Mouse (Mus musculus): ENCODE measurements around the gene Ddx6. TPM values are rescaled to one million over a fixed set of nuclear protein-coding genes. Genes with fewer than 3 reads are reported as not detected.
A peak's percentile ranks its signal among the peaks of the same experiment; 100 is the strongest.

Gene Ddx6
- polyA plus RNA-seq, 1 experiment from 2014 or later, result 9.8 TPM

DNA sequence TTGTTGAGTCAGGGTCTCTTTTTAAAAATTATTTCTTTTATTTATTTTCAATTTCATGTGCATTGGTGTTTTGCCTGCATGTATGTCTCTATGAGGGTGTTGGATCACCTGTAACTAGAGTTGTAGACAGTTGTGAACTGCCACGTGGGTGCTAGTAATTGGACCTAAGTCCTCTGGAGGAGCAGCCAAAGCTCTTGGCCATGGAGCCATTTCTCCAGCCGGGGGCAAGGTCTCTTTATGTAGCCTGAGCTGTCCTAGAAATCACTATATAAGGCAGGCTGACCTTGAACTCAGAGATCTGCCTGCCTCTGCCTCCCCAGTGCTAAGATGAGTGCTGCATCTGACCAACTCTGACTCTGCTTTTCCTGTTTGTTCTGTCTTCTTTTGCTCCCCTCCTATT, 39.5 kb downstream of the Ddx6 start:
- H3K27me3 ChIP-seq (replicated peaks), result no peaks in the 10 kb centered on the region
- no peak overlapping the region for H3K4me2 ChIP-seq
- no peak overlapping the region for H3K9ac ChIP-seq
- 78% methylated on average over 2 of the region's 2 CpGs for WGBS
- peaks cover 20% of the 10 kb centered on the region for H3K36me3 ChIP-seq
- no peak overlapping the region for H3K4me3 ChIP-seq
- ATAC-seq (ENCODE audit: extremely low read depth, insufficient number of reproducible peaks, low FRiP score, low TSS enrichment), result no peak
- H3K27ac ChIP-seq (replicated peaks), result no peak overlapping the region
- H3K4me1 ChIP-seq, result peaks cover 9% of the 10 kb centered on the region; the same call in 1 of the 2 replicates
- H3K9me3 ChIP-seq, result no peaks in the 10 kb centered on the region

- 72% methylated on average over 5 of the region's 5 CpGs for WGBS
Observed at GRCm38 (mm10) chr9:44645481-44645880, 40.8 kb downstream of the Ddx6 start.

GRCm38 (mm10) chr9:44645924-44646323, 41.2 kb downstream of the Ddx6 start:
- Histone ChIP-seq H3K27ac (replicated peaks) (no peak overlapping the region), H3K4me3 (no peak overlapping the region), H3K36me3 (peaks cover 3% of the 10 kb centered on the region), H3K4me2 (no peak overlapping the region), H3K9ac (peak overlapping the region; percentile 28; the same call in 1 of the 2 replicates), H3K27me3 (replicated peaks) (no peaks in the 10 kb centered on the region), H3K9me3 (no peaks in the 10 kb centered on the region), H3K4me1 (peaks cover 9% of the 10 kb centered on the region; the same call in 1 of the 2 replicates)
- no peak for ATAC-seq (ENCODE audit: extremely low read depth, insufficient number of reproducible peaks, low FRiP score, low TSS enrichment)
- 47% methylated on average over 15 of the region's 15 CpGs for WGBS

More at GRCm38 (mm10) chr9:44645481-44645880, 40.8 kb downstream of the Ddx6 start:
- Histone ChIP-seq H3K9ac (0 out of 2 replicates have a peak overlapping the region, but pooled peaks have one; percentile 28), H3K4me1 (peaks cover 9% of the 10 kb centered on the region; the same call in 1 of the 2 replicates), H3K27me3 (replicated peaks) (no peaks in the 10 kb centered on the region), H3K4me3 (no peak overlapping the region), H3K36me3 (peaks cover 7% of the 10 kb centered on the region), H3K27ac (replicated peaks) (no peak overlapping the region), H3K9me3 (no peaks in the 10 kb centered on the region), H3K4me2 (no peak overlapping the region)
- ATAC-seq (ENCODE audit: extremely low read depth, insufficient number of reproducible peaks, low FRiP score, low TSS enrichment), result no peak

DNA sequence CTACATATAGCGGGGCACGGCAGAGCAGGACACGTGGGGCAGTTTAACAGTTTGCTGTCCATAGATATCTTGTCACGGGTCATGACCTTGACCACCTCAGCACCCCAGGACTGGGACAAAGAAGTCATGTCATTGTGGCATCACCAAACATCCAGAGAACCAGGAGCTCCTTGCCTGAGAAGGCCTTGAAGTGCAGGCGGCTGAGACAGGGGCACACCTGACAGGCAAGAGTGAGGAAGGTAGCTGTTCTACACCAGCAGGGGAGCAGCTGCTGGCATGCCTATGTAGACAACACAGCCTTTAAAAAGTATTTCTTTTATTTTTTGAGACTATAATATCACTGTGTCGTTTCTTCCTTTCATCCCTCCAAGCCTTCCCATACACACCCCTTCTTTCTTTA, 41.7 kb downstream of the Ddx6 start:
- no peak overlapping the region; the same call in 1 of the 2 replicates for H3K9ac ChIP-seq
- H3K9me3 ChIP-seq, result no peaks in the 10 kb centered on the region
- no peaks in the 10 kb centered on the region for H3K27me3 ChIP-seq (replicated peaks)
- H3K36me3 ChIP-seq, result no peaks in the 10 kb centered on the region
- H3K4me2 ChIP-seq, result no peak overlapping the region
- H3K27ac ChIP-seq (replicated peaks), result no peak overlapping the region
- H3K4me1 ChIP-seq, result peaks cover 9% of the 10 kb centered on the region; the same call in 1 of the 2 replicates
- 71% methylated on average over 6 of the region's 6 CpGs for WGBS
- ATAC-seq (ENCODE audit: extremely low read depth, insufficient number of reproducible peaks, low FRiP score, low TSS enrichment), result no peak
- H3K4me3 ChIP-seq, result no peak overlapping the region

DNA sequence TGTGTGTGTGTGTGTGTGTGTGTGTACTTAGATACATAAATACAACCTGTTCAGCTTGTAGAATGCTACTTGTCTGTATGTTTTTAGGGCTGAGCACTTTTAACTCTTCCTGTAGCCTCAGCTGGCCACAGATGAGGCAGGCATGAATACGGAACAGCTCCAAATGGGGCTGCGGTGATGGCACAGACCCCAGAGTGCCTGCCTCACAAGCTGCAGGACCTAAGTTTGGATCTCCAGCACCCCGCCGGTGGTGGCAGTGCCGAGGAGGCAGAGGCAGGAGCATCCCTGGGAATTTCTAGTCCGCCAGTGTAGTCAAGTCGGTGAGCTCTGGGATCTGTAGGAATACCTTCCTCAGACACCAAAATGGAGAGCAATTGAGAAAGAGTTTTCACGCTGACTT, 42.3 kb downstream of the Ddx6 start:
- H3K9ac ChIP-seq, result no peak overlapping the region
- ATAC-seq (ENCODE audit: extremely low read depth, insufficient number of reproducible peaks, low FRiP score, low TSS enrichment), result no peak
- WGBS, result 91% methylated on average over 8 of the region's 8 CpGs
- no peaks in the 10 kb centered on the region for H3K9me3 ChIP-seq
- no peaks in the 10 kb centered on the region for H3K27me3 ChIP-seq (replicated peaks)
- no peak overlapping the region for H3K27ac ChIP-seq (replicated peaks)
- no peak overlapping the region for H3K4me3 ChIP-seq
- peaks cover 9% of the 10 kb centered on the region; the same call in 1 of the 2 replicates for H3K4me1 ChIP-seq
- H3K4me2 ChIP-seq, result no peak overlapping the region
- no peaks in the 10 kb centered on the region for H3K36me3 ChIP-seq

DNA sequence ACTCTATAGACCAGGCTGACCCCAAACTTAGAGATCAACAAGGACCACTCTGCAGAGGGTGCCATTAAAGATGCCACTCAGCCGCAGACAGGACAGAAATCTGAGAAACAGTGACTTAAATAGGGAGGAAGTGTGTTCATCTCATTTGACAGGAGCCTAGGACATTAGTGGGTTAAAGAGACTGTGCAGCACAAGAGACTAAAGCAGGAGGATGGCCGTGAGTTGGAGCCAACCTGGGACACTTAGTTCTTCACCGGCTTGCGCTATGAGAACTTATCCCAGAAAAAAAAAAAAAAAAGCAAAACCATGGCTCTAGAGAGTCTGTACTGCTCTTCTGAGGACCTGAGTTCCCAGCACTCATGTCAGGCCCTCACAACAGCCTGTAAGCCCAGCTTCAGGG, 43.0 kb downstream of the Ddx6 start:
- no peak overlapping the region for H3K9ac ChIP-seq
- 77% methylated on average over 4 of the region's 4 CpGs for whole genome bisulfite sequencing
- no peaks in the 10 kb centered on the region for H3K9me3 ChIP-seq
- peaks cover 9% of the 10 kb centered on the region; the same call in 1 of the 2 replicates for H3K4me1 ChIP-seq
- no peak for ATAC-seq (ENCODE audit: extremely low read depth, insufficient number of reproducible peaks, low FRiP score, low TSS enrichment)
- no peak overlapping the region for H3K4me3 ChIP-seq
- no peaks in the 10 kb centered on the region for H3K27me3 ChIP-seq (replicated peaks)
- H3K27ac ChIP-seq (replicated peaks), result no peak overlapping the region
- H3K4me2 ChIP-seq, result no peak overlapping the region
- H3K36me3 ChIP-seq, result no peaks in the 10 kb centered on the region

DNA sequence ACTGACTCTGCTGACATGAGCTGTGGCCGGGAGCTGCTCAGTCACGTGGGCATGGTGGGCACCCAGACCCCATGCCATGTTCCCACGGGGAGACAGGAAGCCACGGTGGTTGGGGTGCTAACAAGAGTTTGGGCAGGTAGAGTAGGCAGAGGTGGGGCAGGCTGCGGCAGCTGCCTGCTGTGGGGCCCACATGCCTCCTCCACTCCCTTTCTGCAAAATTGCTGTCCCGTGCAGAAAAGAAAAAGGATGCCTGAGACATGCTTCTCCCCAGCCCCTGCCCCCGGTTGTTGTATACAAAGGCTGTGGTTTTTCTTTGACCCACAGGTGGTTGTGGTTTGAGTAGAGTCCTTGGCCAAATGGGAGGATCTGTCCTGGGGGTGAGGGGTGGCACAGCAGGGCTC, 44.2 kb downstream of the Ddx6 start:
- WGBS, result 68% methylated on average over 7 of the region's 7 CpGs
- ATAC-seq (ENCODE audit: extremely low read depth, insufficient number of reproducible peaks, low FRiP score, low TSS enrichment), result no peak

DNA sequence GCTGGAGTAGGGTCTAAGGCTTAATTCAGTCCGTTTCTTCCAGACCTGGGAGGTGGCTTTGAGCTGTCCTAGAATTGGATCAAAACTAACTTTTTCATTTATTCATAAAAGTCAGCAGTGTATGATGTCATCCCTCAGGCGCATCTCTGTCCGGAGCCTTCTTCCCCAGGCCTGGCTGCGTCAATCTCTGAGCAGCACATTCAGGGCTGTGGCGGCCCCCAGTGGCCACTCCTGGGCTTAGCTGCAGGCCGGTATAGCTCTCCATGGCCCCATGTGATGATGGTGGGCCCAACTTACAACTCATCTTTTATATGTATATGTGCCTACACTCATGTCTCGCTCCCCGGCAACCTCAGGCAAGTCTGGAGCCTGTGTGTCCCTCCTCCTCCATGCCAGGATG, 47.3 kb downstream of the Ddx6 start:
- WGBS, result 7% methylated on average over 8 of the region's 8 CpGs
- ATAC-seq (ENCODE audit: extremely low read depth, insufficient number of reproducible peaks, low FRiP score, low TSS enrichment), result no peak

More for the DNA sequence above, 44.2 kb downstream of the Ddx6 start:
- H3K4me1 ChIP-seq, result peaks cover 9% of the 10 kb centered on the region; the same call in 1 of the 2 replicates
- H3K9ac ChIP-seq, result no peak overlapping the region
- H3K27me3 ChIP-seq (replicated peaks), result no peaks in the 10 kb centered on the region
- no peaks in the 10 kb centered on the region for H3K9me3 ChIP-seq
- no peak overlapping the region for H3K4me3 ChIP-seq
- no peak overlapping the region for H3K27ac ChIP-seq (replicated peaks)
- no peaks in the 10 kb centered on the region for H3K36me3 ChIP-seq
- no peak overlapping the region for H3K4me2 ChIP-seq

GRCm38 (mm10) chr9:44653896-44654295, 49.2 kb downstream of the Ddx6 start:
- Histone ChIP-seq H3K27ac (replicated peaks) (no peak overlapping the region), H3K9ac (no peak overlapping the region), H3K27me3 (replicated peaks) (no peaks in the 10 kb centered on the region), H3K4me3 (no peak overlapping the region), H3K36me3 (no peaks in the 10 kb centered on the region), H3K4me1 (peaks cover 5% of the 10 kb centered on the region), H3K4me2 (no peak overlapping the region), H3K9me3 (no peaks in the 10 kb centered on the region)
- 59% methylated on average over 4 of the region's 4 CpGs for WGBS
- ATAC-seq (ENCODE audit: extremely low read depth, insufficient number of reproducible peaks, low FRiP score, low TSS enrichment), result no peak

More for the DNA sequence above, 47.3 kb downstream of the Ddx6 start:
- Histone ChIP-seq H3K4me2 (no peak overlapping the region), H3K27ac (replicated peaks) (no peak overlapping the region), H3K4me3 (no peak overlapping the region), H3K4me1 (peaks cover 5% of the 10 kb centered on the region), H3K27me3 (replicated peaks) (no peaks in the 10 kb centered on the region), H3K9me3 (no peaks in the 10 kb centered on the region), H3K36me3 (no peaks in the 10 kb centered on the region), H3K9ac (no peak overlapping the region)

DNA sequence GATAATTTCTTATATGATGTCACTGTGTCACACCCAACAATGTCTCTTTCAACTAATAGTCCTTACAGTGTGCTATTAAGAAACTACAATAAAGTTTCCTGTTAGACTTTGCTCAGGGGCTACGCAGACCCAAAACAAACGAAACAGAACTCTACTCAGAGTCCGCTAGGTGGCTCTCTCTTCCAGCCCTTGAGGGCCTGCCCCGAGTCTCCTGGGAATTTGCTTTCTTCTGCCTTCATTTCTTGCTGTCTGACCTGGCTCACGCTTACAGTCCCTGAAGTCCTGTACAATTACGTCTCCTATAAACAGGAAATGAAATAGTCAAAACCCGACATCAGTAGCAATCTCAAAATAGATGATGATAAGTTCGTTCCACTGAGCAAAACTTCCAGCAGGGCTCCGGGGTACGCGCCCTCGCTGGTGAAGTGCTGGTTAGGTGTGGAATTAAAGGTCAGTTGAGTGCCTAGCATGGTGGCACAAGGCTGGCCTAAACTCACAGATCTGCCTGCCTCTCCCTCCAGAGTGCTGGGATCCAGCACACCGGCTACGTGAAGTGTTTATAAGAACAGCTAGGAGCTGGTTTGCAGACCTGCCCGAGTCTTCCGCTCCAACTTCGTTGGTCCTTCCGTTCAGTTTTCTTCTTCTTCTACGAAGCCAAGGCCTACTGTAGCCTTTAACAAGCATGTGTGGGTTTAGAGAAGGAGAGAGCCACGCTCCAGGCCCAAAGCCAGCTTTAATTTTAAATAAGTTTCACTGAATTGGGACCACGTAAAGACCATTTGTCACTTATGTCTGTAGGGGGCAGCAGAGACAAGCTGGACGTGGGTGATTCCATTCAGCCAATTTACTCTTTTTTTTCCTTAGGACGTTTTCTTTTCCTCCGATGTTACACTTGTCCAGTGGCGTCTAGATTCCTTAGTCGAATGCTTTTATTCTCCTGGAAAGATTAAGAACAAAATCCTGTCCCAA, 50.7 kb downstream of the Ddx6 start:
- no peak for ATAC-seq (ENCODE audit: extremely low read depth, insufficient number of reproducible peaks, low FRiP score, low TSS enrichment)
- 21% methylated on average over 26 of the region's 26 CpGs for WGBS
- Histone ChIP-seq H3K4me1 (peaks cover 5% of the 10 kb centered on the region), H3K9me3 (no peaks in the 10 kb centered on the region), H3K27ac (replicated peaks) (no peak overlapping the region), H3K27me3 (replicated peaks) (no peaks in the 10 kb centered on the region), H3K4me2 (peak overlapping the region; percentile 80), H3K4me3 (peak overlapping the region; percentile 44), H3K36me3 (no peaks in the 10 kb centered on the region), H3K9ac (peak overlapping the region; percentile 75)

GRCm38 (mm10) chr9:44663706-44664105, 59.0 kb downstream of the Ddx6 start:
- no peak for ATAC-seq (ENCODE audit: extremely low read depth, insufficient number of reproducible peaks, low FRiP score, low TSS enrichment)
- Histone ChIP-seq H3K9ac (no peak overlapping the region), H3K4me1 (no peaks in the 10 kb centered on the region), H3K4me2 (no peak overlapping the region), H3K36me3 (no peaks in the 10 kb centered on the region), H3K27me3 (replicated peaks) (no peaks in the 10 kb centered on the region), H3K9me3 (no peaks in the 10 kb centered on the region), H3K27ac (replicated peaks) (no peak overlapping the region), H3K4me3 (no peak overlapping the region)
- WGBS, result 81% methylated on average over 6 of the region's 6 CpGs
